Mouse (Mus musculus) layer of hippocampus, adult 2 months (tissue): Measurements from ENCODE around the gene Igbp1. TPM values are rescaled to one million over a fixed set of nuclear protein-coding genes. Genes with fewer than 3 reads are reported as not detected.

Source experiments
- DNase-seq, 2 experiments: peaks; one replicate each; pipeline ENCODE4 v3.0.0; 2022; ENCODE audit warnings: low spot score in 2 of 2
- H3K27ac ChIP-seq: fragments of 200-600 bp; 2 replicates; pipeline ENCODE4 v1.8.1; 2022
- H3K4me3 ChIP-seq: fragments of 200-600 bp; 2 replicates; pipeline ENCODE4 v1.8.1; 2022; ENCODE audit warnings: mild to moderate bottlenecking
- CTCF ChIP-seq: fragments of 200-600 bp; conservative IDR thresholded peaks from 2 replicates; pipeline ENCODE4 v1.8.1; 2022; ENCODE audit warnings: antibody characterized with exemption, mild to moderate bottlenecking, moderate library complexity
- total RNA-seq, 2 experiments: library from RNA; stranded (reverse); gene quantifications; 2 replicates each; pipeline ENCODE4 v1.2.3; 2021

Gene Igbp1
- total RNA-seq, 2 experiments from 2014 or later: 37.3 to 38.8 TPM

- no peak overlapping the region for H3K4me3 ChIP-seq
- TF ChIP-seq CTCF: no peak
- no peak overlapping the region for H3K27ac ChIP-seq
- no peak for DNase-seq
These were observed 24.4 kb downstream of the Igbp1 start for GRCm38 (mm10) chrX:100518532-100518931.

- no peak for TF ChIP-seq CTCF
- DNase-seq: no peak
- H3K4me3 ChIP-seq: no peak within 1 kb of the TSS
These were observed 30.4 kb downstream of the Igbp1 start, which contains the start of gene Dgat2l6 for GRCm38 (mm10) chrX:100524471-100524870. Gene Dgat2l6 (plus strand): TSS chrX:100524838.

DNA sequence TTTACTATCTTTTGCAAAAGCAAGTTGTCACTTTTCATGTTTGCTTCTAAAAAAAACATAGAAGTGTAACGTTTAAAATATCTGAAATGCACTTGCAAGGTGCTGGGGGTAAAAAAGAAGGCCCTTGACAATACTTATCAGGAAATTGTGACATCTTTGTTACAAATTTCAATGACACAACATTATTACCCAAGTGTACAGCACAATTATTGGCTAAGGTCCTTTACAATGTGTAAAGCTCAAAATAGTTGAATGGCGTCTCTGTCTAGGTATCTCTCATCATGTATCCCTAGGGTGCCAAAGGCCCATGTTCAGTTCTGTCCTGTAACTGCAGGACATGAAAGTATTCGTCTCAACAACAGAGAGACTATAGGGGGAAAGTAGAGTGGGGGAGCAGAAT is 61.9 kb downstream of the Igbp1 start:
- TF ChIP-seq CTCF: no peak
- H3K27ac ChIP-seq: no peak overlapping the region
- no peak overlapping the region for H3K4me3 ChIP-seq
- DNase-seq: no peak

More at GRCm38 (mm10) chrX:100524471-100524870, 30.4 kb downstream of the Igbp1 start, which contains the start of gene Dgat2l6:
- H3K27ac ChIP-seq: no peak within 1 kb of the TSS

GRCm38 (mm10) chrX:100565696-100566095 is 71.6 kb downstream of the Igbp1 start:
- H3K4me3 ChIP-seq: no peak overlapping the region
- no peak for TF ChIP-seq CTCF
- H3K27ac ChIP-seq: no peak overlapping the region
- no peak for DNase-seq

Other genes with a start within 250 kb of the Igbp1 start
- not detected for gene Otud6a, start 65.3 kb upstream of the Igbp1 start, total RNA-seq
- gene Awat2, start 51.6 kb upstream of the Igbp1 start, total RNA-seq: under 1 TPM; 0.22 to 0.31 TPM
- gene Dgat2l6, start 30.5 kb downstream of the Igbp1 start, total RNA-seq: under 1 TPM; 0.33 to 0.39 TPM
- not detected for gene Awat1, start 78.0 kb downstream of the Igbp1 start, total RNA-seq
- gene P2ry4, start 100.6 kb downstream of the Igbp1 start, total RNA-seq: not detected
- gene Arr3, start 111.2 kb downstream of the Igbp1 start, total RNA-seq: under 1 TPM in 1 of 2 experiments, not detected in 1; 0.41 TPM
- under 1 TPM; 0.61 to 0.77 TPM for gene Kif4, start 131.4 kb downstream of the Igbp1 start, total RNA-seq
- 10 to 100 TPM; 39.0 to 43.5 TPM for gene Pdzd11, start 132.3 kb downstream of the Igbp1 start, total RNA-seq
- 10 to 100 TPM; 10.1 to 18.6 TPM for gene Gdpd2, start 235.6 kb downstream of the Igbp1 start, total RNA-seq